Mouse (Mus musculus) kidney, embryonic 15.5 days (tissue): ENCODE data around the gene Pitpnm2. TPM values are rescaled to one million over a fixed set of nuclear protein-coding genes. Genes with fewer than 3 reads are reported as not detected.

ENCODE experiments used
- ATAC-seq: fragments of 200-750 bp; cut with Nextera tagmentation; replicated peaks from 2 replicates; pipeline ENCODE4 v1.8.0; 2017; ENCODE audit warnings: moderate TSS enrichment; ENCODE audit not compliant: low FRiP score
- H3K27ac ChIP-seq: fragments of 300-500 bp; sonication (generic); 2 replicates; pipeline ENCODE4 v1.5.1; 2015; ENCODE audit warnings: mild to moderate bottlenecking, inconsistent platforms
- H3K27me3 ChIP-seq: fragments of 300-500 bp; sonication (generic); 2 replicates; pipeline ENCODE4 v1.6.1; 2015; ENCODE audit warnings: inconsistent platforms
- H3K36me3 ChIP-seq: fragments of 300-500 bp; sonication (generic); 2 replicates; pipeline ENCODE4 v1.6.1; 2015; ENCODE audit warnings: inconsistent platforms
- H3K4me1 ChIP-seq: fragments of 300-500 bp; sonication (generic); 2 replicates; pipeline ENCODE4 v1.6.1; 2015; ENCODE audit warnings: inconsistent platforms
- H3K4me2 ChIP-seq: fragments of 300-500 bp; sonication (generic); 2 replicates; pipeline ENCODE4 v1.6.1; 2015; ENCODE audit warnings: moderate library complexity, mild to moderate bottlenecking, inconsistent platforms
- H3K4me3 ChIP-seq: fragments of 300-500 bp; sonication (generic); replicated peaks from 2 replicates; pipeline ENCODE4 v1.5.1; 2015; ENCODE audit warnings: mild to moderate bottlenecking, inconsistent platforms
- H3K9ac ChIP-seq: fragments of 300-500 bp; sonication (generic); 2 replicates; pipeline ENCODE4 v1.6.1; 2015; ENCODE audit warnings: mild to moderate bottlenecking, inconsistent platforms
- H3K9me3 ChIP-seq: fragments of 300-500 bp; sonication (generic); replicated peaks from 2 replicates; pipeline ENCODE4 v1.6.1; 2016; ENCODE audit warnings: inconsistent platforms
- WGBS: fragments of 180-500 bp; shearing (Covaris S2); methylation state at CpG from one replicate; pipeline ENCODE4 v1.1.7; 2015; ENCODE audit warnings: mixed read lengths; 5-methylcytosine and 5-hydroxymethylcytosine counted together
- polyA plus RNA-seq: library from polyadenylated mRNA; unstranded; fragments of >200 nt; fragmentation: Nextera tagmentation; extraction: Ambion mirVana; gene quantifications from 2 replicates; pipeline ENCODE4 v1.2.1, GENCODE M21; 2015

The Pitpnm2 gene
- polyA plus RNA-seq, 1 experiment from 2014 or later: 3.6 TPM

- Histone ChIP-seq H3K9ac (no peak overlapping the region), H3K4me1 (peaks cover 28% of the 10 kb centered on the region), H3K27ac (no peak overlapping the region), H3K9me3 (no peaks in the 10 kb centered on the region), H3K27me3 (no peaks in the 10 kb centered on the region), H3K36me3 (no peaks in the 10 kb centered on the region), H3K4me2 (no peak overlapping the region), H3K4me3 (no peak overlapping the region)
- 68% methylated on average over 6 of the region's 6 CpGs for WGBS
- no peak for ATAC-seq
These were observed 22.4 kb downstream of the Pitpnm2 start for GRCm38 (mm10) chr5:124227193-124227592.

- ATAC-seq: no peak
- Histone ChIP-seq H3K27ac (no peak overlapping the region), H3K36me3 (no peaks in the 10 kb centered on the region), H3K9me3 (no peaks in the 10 kb centered on the region), H3K4me1 (peaks cover 27% of the 10 kb centered on the region), H3K9ac (no peak overlapping the region), H3K27me3 (no peaks in the 10 kb centered on the region), H3K4me2 (no peak overlapping the region), H3K4me3 (no peak overlapping the region)
- WGBS: 78% methylated on average over 4 of the region's 4 CpGs
These were observed 23.1 kb downstream of the Pitpnm2 start for GRCm38 (mm10) chr5:124226494-124226893.

- Histone ChIP-seq H3K9ac (no peak overlapping the region), H3K27me3 (no peaks in the 10 kb centered on the region), H3K9me3 (no peaks in the 10 kb centered on the region), H3K27ac (no peak overlapping the region), H3K36me3 (no peaks in the 10 kb centered on the region), H3K4me2 (no peak overlapping the region), H3K4me1 (peaks cover 29% of the 10 kb centered on the region), H3K4me3 (no peak overlapping the region)
- no peak for ATAC-seq
- WGBS: 92% methylated on average over 7 of the region's 7 CpGs
These were observed 23.7 kb downstream of the Pitpnm2 start for GRCm38 (mm10) chr5:124225891-124226290.

- no peaks in the 10 kb centered on the region for H3K9me3 ChIP-seq
- H3K27ac ChIP-seq: no peak overlapping the region
- H3K4me3 ChIP-seq: no peak overlapping the region
- 64% methylated on average over 16 of the region's 16 CpGs for WGBS
- H3K4me2 ChIP-seq: no peak overlapping the region
- no peaks in the 10 kb centered on the region for H3K36me3 ChIP-seq
- no peaks in the 10 kb centered on the region for H3K27me3 ChIP-seq
- no peak overlapping the region for H3K9ac ChIP-seq
- peaks cover 29% of the 10 kb centered on the region for H3K4me1 ChIP-seq
- no peak for ATAC-seq
These were observed 25.1 kb downstream of the Pitpnm2 start for GRCm38 (mm10) chr5:124224321-124225092.

GRCm38 (mm10) chr5:124223574-124223973 lies 26.0 kb downstream of the Pitpnm2 start:
- no peak overlapping the region for H3K9ac ChIP-seq
- H3K27me3 ChIP-seq: no peaks in the 10 kb centered on the region
- H3K9me3 ChIP-seq: no peaks in the 10 kb centered on the region
- H3K4me3 ChIP-seq: no peak overlapping the region
- H3K4me1 ChIP-seq: peaks cover 30% of the 10 kb centered on the region
- no peak overlapping the region for H3K27ac ChIP-seq
- no peaks in the 10 kb centered on the region for H3K36me3 ChIP-seq
- WGBS: 86% methylated on average over 8 of the region's 8 CpGs
- H3K4me2 ChIP-seq: no peak overlapping the region
- ATAC-seq: no peak

GRCm38 (mm10) chr5:124222696-124223095 lies 26.9 kb downstream of the Pitpnm2 start:
- Histone ChIP-seq H3K4me2 (no peak overlapping the region), H3K36me3 (no peaks in the 10 kb centered on the region), H3K27ac (no peak overlapping the region), H3K27me3 (no peaks in the 10 kb centered on the region), H3K9me3 (no peaks in the 10 kb centered on the region), H3K4me1 (peaks cover 39% of the 10 kb centered on the region), H3K4me3 (no peak overlapping the region), H3K9ac (no peak overlapping the region)
- WGBS: 78% methylated on average over 11 of the region's 11 CpGs
- ATAC-seq: no peak

- 77% methylated on average over 7 of the region's 7 CpGs for WGBS
- Histone ChIP-seq H3K27ac (no peak overlapping the region), H3K4me3 (no peak overlapping the region), H3K27me3 (no peaks in the 10 kb centered on the region), H3K36me3 (no peaks in the 10 kb centered on the region), H3K9me3 (no peaks in the 10 kb centered on the region), H3K9ac (no peak overlapping the region), H3K4me1 (peaks cover 42% of the 10 kb centered on the region), H3K4me2 (no peak overlapping the region)
- ATAC-seq: no peak
These were observed 27.9 kb downstream of the Pitpnm2 start for GRCm38 (mm10) chr5:124221736-124222040.

- ATAC-seq: no peak
- no peaks in the 10 kb centered on the region for H3K36me3 ChIP-seq
- H3K27me3 ChIP-seq: no peaks in the 10 kb centered on the region
- H3K4me3 ChIP-seq: no peak overlapping the region
- peaks cover 42% of the 10 kb centered on the region for H3K4me1 ChIP-seq
- H3K4me2 ChIP-seq: no peak overlapping the region
- 62% methylated on average over 7 of the region's 7 CpGs for WGBS
- no peak overlapping the region for H3K27ac ChIP-seq
- no peak overlapping the region for H3K9ac ChIP-seq
- H3K9me3 ChIP-seq: no peaks in the 10 kb centered on the region
These were observed 28.4 kb downstream of the Pitpnm2 start for GRCm38 (mm10) chr5:124221037-124221735.

- no peaks in the 10 kb centered on the region for H3K36me3 ChIP-seq
- no peak overlapping the region for H3K4me2 ChIP-seq
- H3K27me3 ChIP-seq: no peaks in the 10 kb centered on the region
- H3K27ac ChIP-seq: no peak overlapping the region
- 91% methylated on average over 5 of the region's 5 CpGs for WGBS
- H3K4me3 ChIP-seq: no peak overlapping the region
- H3K9me3 ChIP-seq: no peaks in the 10 kb centered on the region
- ATAC-seq: no peak
- H3K9ac ChIP-seq: no peak overlapping the region
- H3K4me1 ChIP-seq: peaks cover 47% of the 10 kb centered on the region
These were observed 29.0 kb downstream of the Pitpnm2 start for GRCm38 (mm10) chr5:124220551-124220950.

GRCm38 (mm10) chr5:124219431-124219830 lies 30.1 kb downstream of the Pitpnm2 start:
- no peak overlapping the region for H3K4me3 ChIP-seq
- H3K36me3 ChIP-seq: no peaks in the 10 kb centered on the region
- no peak overlapping the region for H3K4me2 ChIP-seq
- H3K4me1 ChIP-seq: peaks cover 54% of the 10 kb centered on the region
- 85% methylated on average over 10 of the region's 10 CpGs for WGBS
- H3K27me3 ChIP-seq: no peaks in the 10 kb centered on the region
- H3K9ac ChIP-seq: no peak overlapping the region
- no peaks in the 10 kb centered on the region for H3K9me3 ChIP-seq
- H3K27ac ChIP-seq: no peak overlapping the region
- no peak for ATAC-seq

- no peaks in the 10 kb centered on the region for H3K36me3 ChIP-seq
- peaks cover 51% of the 10 kb centered on the region for H3K4me1 ChIP-seq
- no peak overlapping the region for H3K27ac ChIP-seq
- H3K4me3 ChIP-seq: no peak overlapping the region
- H3K9me3 ChIP-seq: no peaks in the 10 kb centered on the region
- ATAC-seq: no peak
- no peak overlapping the region for H3K4me2 ChIP-seq
- 76% methylated on average over 7 of the region's 7 CpGs for WGBS
- no peak overlapping the region for H3K9ac ChIP-seq
- no peaks in the 10 kb centered on the region for H3K27me3 ChIP-seq
These were observed 30.6 kb downstream of the Pitpnm2 start for GRCm38 (mm10) chr5:124218986-124219385.

GRCm38 (mm10) chr5:124217566-124218249 lies 31.9 kb downstream of the Pitpnm2 start:
- WGBS: 32% methylated on average over 8 of the region's 8 CpGs
- Histone ChIP-seq H3K27ac (no peak overlapping the region), H3K4me1 (peaks cover 45% of the 10 kb centered on the region), H3K4me3 (no peak overlapping the region), H3K9me3 (no peaks in the 10 kb centered on the region), H3K27me3 (no peaks in the 10 kb centered on the region), H3K9ac (no peak overlapping the region), H3K36me3 (0 out of 2 replicates have a peak, but pooled peaks cover 5% of the 10 kb centered on the region), H3K4me2 (0 out of 2 replicates have a peak overlapping the region, but pooled peaks have one; percentile 22)
- ATAC-seq: no peak
